Comparison of ENCODE assay signal across 8 mouse cellular contexts in the genomic region with DNA sequence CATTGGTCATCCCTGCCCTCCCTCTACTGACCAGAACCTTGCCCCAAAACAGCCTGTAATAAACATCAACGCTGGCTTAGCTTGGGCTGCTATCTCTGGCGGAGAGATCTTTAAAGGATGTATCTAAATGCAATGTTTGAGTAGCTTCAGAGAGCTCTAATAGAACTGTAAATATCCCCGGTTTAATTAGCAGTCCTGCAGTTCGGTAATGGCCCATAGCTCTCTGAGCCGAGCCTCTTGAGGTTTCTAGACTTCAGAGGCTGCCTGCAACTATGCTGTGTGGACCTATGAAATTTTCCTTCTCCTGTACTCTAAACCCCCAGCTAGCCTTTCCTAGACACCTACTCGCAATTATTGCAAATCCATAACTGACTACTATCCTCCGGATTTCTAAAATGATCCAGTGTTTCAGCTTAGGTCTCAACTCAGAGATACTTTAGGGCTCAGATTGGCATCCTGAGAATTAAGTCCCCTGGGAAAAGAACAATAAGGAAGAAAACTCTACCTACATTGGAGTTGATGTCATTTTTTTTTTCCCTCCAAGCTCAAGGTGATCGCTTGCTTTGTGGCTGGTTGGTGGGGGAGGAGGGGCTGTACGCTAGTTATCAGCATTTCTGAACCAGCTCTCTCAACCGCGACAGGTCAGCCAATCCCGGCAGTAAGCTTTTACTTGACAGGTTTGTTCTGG. TPM values are rescaled to one million over a fixed set of nuclear protein-coding genes. Genes with fewer than 3 reads are reported as not detected.
DNase-seq lines count a peak whose midpoint lies in the region; ATAC-seq and TF ChIP-seq lines count a peak whose summit lies in the region.

No protein-coding gene starts in this region.

- peak overlapping the region; percentile 85 for H3K4me3 ChIP-seq in testis, adult 2 months (ENCODE audit: control insufficient read depth, low read depth, low read length)
- H3K4me3 ChIP-seq in intestine, embryonic 15.5 days (replicated peaks), result peak overlapping the region; percentile 72
- H3K4me3 ChIP-seq in neural tube, embryonic 11.5 days (ENCODE audit: low read depth, low read length), result peak overlapping the region; percentile 97

- peak overlapping the region; percentile 87 for H3K9ac ChIP-seq in intestine, embryonic 15.5 days
- peak overlapping the region; percentile 90 for H3K9ac ChIP-seq in neural tube, embryonic 11.5 days (ENCODE audit: low read length)

- H3K27me3 ChIP-seq in testis, adult 2 months (ENCODE audit: control insufficient read depth, insufficient read depth, low read length), result no peaks in the 10 kb centered on the region
- 0 out of 2 replicates have a peak, but pooled peaks cover 3% of the 10 kb centered on the region for H3K27me3 ChIP-seq in intestine, embryonic 15.5 days (replicated peaks)
- no peaks in the 10 kb centered on the region for H3K27me3 ChIP-seq in neural tube, embryonic 11.5 days (ENCODE audit: control insufficient read depth, insufficient read depth, low read length)

- no peak for ATAC-seq in CD4-positive, CD25-positive, alpha-beta regulatory T cell, adult 4 months
- ATAC-seq in intestine, embryonic 15.5 days, result no peak
- ATAC-seq in neural tube, embryonic 11.5 days (ENCODE audit: insufficient read depth, low FRiP score, low TSS enrichment), result no peak

- no peak for TF ChIP-seq POLR2A in testis, adult 2 months (IDR thresholded peaks at IDR 0.05; ENCODE audit: control insufficient read depth, low read depth, low read length)

- peaks cover 9% of the 10 kb centered on the region for H3K4me1 ChIP-seq in testis, adult 2 months (ENCODE audit: control insufficient read depth, insufficient read depth, low read length)
- peaks cover 10% of the 10 kb centered on the region; the same call in 1 of the 2 replicates for H3K4me1 ChIP-seq in intestine, embryonic 15.5 days (replicated peaks)
- H3K4me1 ChIP-seq in neural tube, embryonic 11.5 days (ENCODE audit: control insufficient read depth, insufficient read depth, low read length), result peaks cover 4% of the 10 kb centered on the region; the same call in 1 of the 2 replicates

- H3K36me3 ChIP-seq in testis, adult 2 months (ENCODE audit: control insufficient read depth, insufficient read depth, low read length), result no peaks in the 10 kb centered on the region
- no peaks in the 10 kb centered on the region for H3K36me3 ChIP-seq in intestine, embryonic 15.5 days
- H3K36me3 ChIP-seq in neural tube, embryonic 11.5 days (ENCODE audit: control insufficient read depth, insufficient read depth, low read length), result no peaks in the 10 kb centered on the region

- DNase-seq in CD4-positive, CD25-positive, alpha-beta regulatory T cell, adult 2 months (ENCODE audit: low read depth, low spot score), result peak; percentile 9
- DNase-seq in testis, postnatal 10 days (ENCODE audit: low spot score), result no peak
- no peak for DNase-seq in neural tube, embryonic 11.5 days (ENCODE audit: low spot score)
- no peak for DNase-seq in gastrocnemius, postnatal 10 days
- no peak for DNase-seq in gastrocnemius, adult 18-20 months (ENCODE audit: low spot score)

- peak overlapping the region; percentile 30; the same call in 1 of the 2 replicates for H3K27ac ChIP-seq in testis, adult 2 months (ENCODE audit: control insufficient read depth, insufficient read depth, low read depth, low read length)
- peak overlapping the region; percentile 97 for H3K27ac ChIP-seq in intestine, embryonic 15.5 days
- H3K27ac ChIP-seq in neural tube, embryonic 11.5 days (ENCODE audit: low read depth, low read length), result peak overlapping the region; percentile 83; the same call in 1 of the 2 replicates

- no peaks in the 10 kb centered on the region for H3K9me3 ChIP-seq in intestine, embryonic 15.5 days
- no peaks in the 10 kb centered on the region for H3K9me3 ChIP-seq in neural tube, embryonic 11.5 days (ENCODE audit: control insufficient read depth, low read length)

- H3K4me2 ChIP-seq in intestine, embryonic 15.5 days (replicated peaks), result peak overlapping the region; percentile 92
- H3K4me2 ChIP-seq in neural tube, embryonic 11.5 days (ENCODE audit: low read depth), result peak overlapping the region; percentile 96

- no peak for TF ChIP-seq CTCF in testis, adult 2 months (IDR thresholded peaks at IDR 0.05; ENCODE audit: control insufficient read depth, insufficient read depth, insufficient replicate concordance, low read depth, low read length)

- 4% methylated on average over 12 of the region's 12 CpGs for WGBS in intestine, embryonic 15.5 days
- WGBS in neural tube, embryonic 11.5 days, result 4% methylated on average over 12 of the region's 12 CpGs

RNA-seq across cellular contexts. Expression of a gene that starts 2.0 kb away (rescaled TPM):
- polyA plus RNA-seq in CD4-positive, CD25-positive, alpha-beta regulatory T cell, adult 4 months (2017; shearing (Covaris generic)), result 10 to 100 TPM; 12.8 to 17.3 TPM
- polyA plus RNA-seq in testis, adult 2 months (2012; rRNA removed), result 15.1 and 15.4 TPM in 2 replicates
- 10.1 TPM in 2 replicates for polyA plus RNA-seq in intestine, embryonic 15.5 days (2015; fragmentation: Nextera tagmentation; extraction: Ambion mirVana)
- 8.2 and 8.3 TPM in 2 replicates for polyA plus RNA-seq in neural tube, embryonic 11.5 days (2014; fragmentation: Nextera tagmentation; extraction: Ambion mirVana)
- 10 to 100 TPM; 44.7 to 46.3 TPM for total RNA-seq in gastrocnemius, postnatal 10 days (2021)
- total RNA-seq in gastrocnemius, adult 18-20 months (2021), result 10 to 100 TPM; 28.4 to 32.2 TPM

RNA-seq across cellular contexts. Expression of a gene that starts 15.7 kb away (rescaled TPM):
- polyA plus RNA-seq in CD4-positive, CD25-positive, alpha-beta regulatory T cell, adult 4 months (2017; shearing (Covaris generic)), result 10 to 100 TPM; 85.5 to 94.9 TPM
- polyA plus RNA-seq in testis, adult 2 months (2012; rRNA removed), result 66.6 and 90.4 TPM in 2 replicates
- 72.6 and 76.1 TPM in 2 replicates for polyA plus RNA-seq in intestine, embryonic 15.5 days (2015; fragmentation: Nextera tagmentation; extraction: Ambion mirVana)
- polyA plus RNA-seq in neural tube, embryonic 11.5 days (2014; fragmentation: Nextera tagmentation; extraction: Ambion mirVana), result 101 and 105 TPM in 2 replicates
- 10 to 100 TPM; 42.2 to 45.2 TPM for total RNA-seq in gastrocnemius, postnatal 10 days (2021)
- total RNA-seq in gastrocnemius, adult 18-20 months (2021), result 10 to 100 TPM; 54.6 to 58.7 TPM

Comparison
In these comparisons a context has a peak if more than half of its experiments do, and no peak if none do; other contexts are left out.
1. H3K27ac ChIP-seq: peak in every context shown above with its lines; median percentile 97 in intestine, embryonic 15.5 days; 83 in neural tube, embryonic 11.5 days; 30 in testis, adult 2 months.